Mouse (Mus musculus): ENCODE data around the gene Dcst1. TPM values are rescaled to one million over a fixed set of nuclear protein-coding genes. Genes with fewer than 3 reads are reported as not detected.
A peak's percentile ranks its signal among the peaks of the same experiment; 100 is the strongest.

Dcst1 gene
- total RNA-seq, 1 experiment = 0.09 TPM

DNA sequence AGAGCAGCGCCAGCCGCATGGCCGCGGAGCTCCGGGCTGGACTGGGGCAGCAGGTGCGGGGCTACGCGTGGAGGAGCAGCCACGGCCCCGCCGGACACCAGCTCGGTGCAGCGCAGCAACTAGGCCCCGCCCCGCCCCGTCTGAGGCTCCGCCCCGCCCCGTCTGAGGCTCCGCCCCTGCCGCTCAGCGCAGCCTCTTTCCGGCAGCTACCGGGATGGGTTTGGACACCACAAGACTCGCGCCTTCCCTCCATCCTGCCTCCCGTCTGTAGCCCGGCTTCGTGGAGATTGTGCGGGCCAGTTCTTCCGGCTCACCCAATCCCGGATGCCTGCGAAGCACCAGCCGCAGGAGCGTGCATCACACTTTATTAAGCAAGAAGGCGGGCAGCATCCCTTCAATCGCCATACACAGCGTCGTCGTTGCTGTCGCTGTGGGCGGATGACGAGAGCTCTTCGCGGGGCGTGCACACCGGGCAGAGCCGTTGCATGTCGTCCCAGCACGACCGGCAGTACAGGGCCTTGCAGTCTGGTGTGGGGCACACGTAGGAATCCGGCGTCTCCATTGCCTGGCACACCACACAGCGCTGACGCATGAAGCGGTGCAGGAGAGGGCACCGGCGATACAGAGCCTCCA lies 15.1 kb downstream of the Dcst1 start, which contains the start of gene Adam15:
Gene Adam15 (minus strand): TSS at position 128 of the 633 bp plus-strand sequence.
- TF ChIP-seq ZC3H11A (IDR thresholded peaks at IDR 0.05; ENCODE audit: borderline replicate concordance, low read depth, low read length) (no peak), MAFK (IDR thresholded peaks at IDR 0.05; ENCODE audit: insufficient read depth, low read depth, low read length) (no peak), HCFC1 (IDR thresholded peaks at IDR 0.05; ENCODE audit: borderline replicate concordance, insufficient read depth, low read length) (no peak), CHD2 (IDR thresholded peaks at IDR 0.05; ENCODE audit: low read depth, low read length) (no peak), ZNF384 (IDR thresholded peaks at IDR 0.05; ENCODE audit: low read depth, low read length) (no peak)
- H3K4me1 ChIP-seq (ENCODE audit: control insufficient read depth in 2 of 2, insufficient read depth in 2 of 2, low read length in 2 of 2, poor library complexity in 1 of 2) = peaks cover 4 to 6% of the 10 kb centered on the region in 2 experiments; a peak in 1 of 4 replicates
- H3K9ac ChIP-seq (ENCODE audit: insufficient read depth, low read depth, low read length, poor library complexity, severe bottlenecking) = peak within 1 kb of the TSS; percentile 80
- H3K4me3 ChIP-seq (ENCODE audit: insufficient read depth in 1 of 2, low read depth in 1 of 2, low read length in 2 of 2, poor library complexity in 1 of 2, severe bottlenecking in 1 of 2) = peak within 1 kb of the TSS; percentile 91 to 98
- in situ Hi-C loops (cut with MboI; ENCODE audit: low sequenced_read_pairs in 2 of 2, unreplicated experiment in 2 of 2) = no loop called here
- no peak within 1 kb of the TSS for H3K27ac ChIP-seq (ENCODE audit: insufficient read depth, low read depth, low read length, poor library complexity, severe bottlenecking)
- no peak for DNase-seq (ENCODE audit: low read depth, low spot score)
- H3K36me3 ChIP-seq (ENCODE audit: control insufficient read depth, insufficient read depth, low read length, poor library complexity, severe bottlenecking) = peaks cover 3% of the 10 kb centered on the region; the same call in 1 of the 2 replicates
- H3K9me3 ChIP-seq (ENCODE audit: control insufficient read depth, insufficient read depth, low read depth, low read length) = no peaks in the 10 kb centered on the region

DNA sequence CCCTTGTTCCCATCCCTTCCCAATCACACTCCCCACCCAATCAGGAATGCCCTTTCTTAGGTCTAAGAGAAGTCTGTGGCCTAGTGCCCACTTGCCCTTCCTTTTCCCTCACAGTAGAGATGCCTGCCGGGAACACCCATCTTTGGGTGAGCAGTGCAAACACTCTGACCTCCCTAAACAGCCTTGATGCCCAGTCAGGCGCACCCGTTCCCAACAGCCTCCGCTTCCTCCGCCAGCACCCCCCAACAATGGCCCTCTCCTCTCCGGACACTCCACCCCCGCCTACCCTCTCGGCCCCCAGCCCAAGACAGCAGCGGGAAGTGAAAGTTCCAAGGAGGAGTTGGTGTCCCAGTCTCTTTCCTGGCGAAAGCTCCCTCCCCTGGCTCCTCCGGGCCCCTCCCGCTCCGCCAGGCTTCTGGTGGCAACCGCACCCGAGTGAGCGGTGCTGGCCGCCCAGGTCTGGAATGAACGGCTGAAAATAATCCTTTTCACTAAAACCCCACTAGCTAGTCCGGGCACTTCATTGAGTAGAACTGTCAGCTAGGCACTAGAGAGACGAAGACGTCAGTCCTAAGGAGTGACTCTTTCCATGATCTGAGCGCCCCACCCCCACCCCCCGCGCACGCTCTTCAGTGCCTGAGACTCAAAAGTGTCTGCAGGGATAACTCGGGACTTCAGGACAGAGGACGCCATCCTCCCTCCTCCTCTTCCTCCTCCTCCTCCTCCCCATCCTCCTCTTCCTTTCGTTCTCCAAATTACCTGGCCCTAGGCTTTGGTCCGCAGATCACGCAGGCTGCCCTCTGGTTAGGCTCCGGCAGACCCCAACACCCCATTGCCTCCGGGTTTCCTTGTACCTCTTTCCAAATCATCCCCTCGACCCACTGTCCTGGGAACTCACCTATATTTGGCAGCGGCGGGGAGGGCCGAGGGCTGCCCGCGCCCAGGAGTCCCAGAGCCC lies 15.9 kb downstream of the Dcst1 start:
- peaks cover 4% of the 10 kb centered on the region in 2 experiments; a peak in 1 of 4 replicates for H3K4me1 ChIP-seq (ENCODE audit: control insufficient read depth in 2 of 2, insufficient read depth in 2 of 2, low read length in 2 of 2, poor library complexity in 1 of 2)
- in situ Hi-C loops (cut with MboI; ENCODE audit: low sequenced_read_pairs in 2 of 2, unreplicated experiment in 2 of 2) = no loop called here
- no peak overlapping the region for H3K27ac ChIP-seq (ENCODE audit: insufficient read depth, low read depth, low read length, poor library complexity, severe bottlenecking)
- peak overlapping the region; percentile 80 for H3K9ac ChIP-seq (ENCODE audit: insufficient read depth, low read depth, low read length, poor library complexity, severe bottlenecking)
- no peaks in the 10 kb centered on the region for H3K9me3 ChIP-seq (ENCODE audit: control insufficient read depth, insufficient read depth, low read depth, low read length)
- peak overlapping the region; percentile 91 to 98 for H3K4me3 ChIP-seq (ENCODE audit: insufficient read depth in 1 of 2, low read depth in 1 of 2, low read length in 2 of 2, poor library complexity in 1 of 2, severe bottlenecking in 1 of 2)
- peaks cover 8% of the 10 kb centered on the region; the same call in 1 of the 2 replicates for H3K36me3 ChIP-seq (ENCODE audit: control insufficient read depth, insufficient read depth, low read length, poor library complexity, severe bottlenecking)
- TF ChIP-seq CHD2 (IDR thresholded peaks at IDR 0.05; ENCODE audit: low read depth, low read length) (no peak), ZNF384 (IDR thresholded peaks at IDR 0.05; ENCODE audit: low read depth, low read length) (no peak), ZC3H11A (IDR thresholded peaks at IDR 0.05; ENCODE audit: borderline replicate concordance, low read depth, low read length) (no peak), MAFK (IDR thresholded peaks at IDR 0.05; ENCODE audit: insufficient read depth, low read depth, low read length) (no peak), HCFC1 (IDR thresholded peaks at IDR 0.05; ENCODE audit: borderline replicate concordance, insufficient read depth, low read length) (no peak)
- DNase-seq (ENCODE audit: low read depth, low spot score) = no peak

- no peak for TF ChIP-seq HCFC1 (IDR thresholded peaks at IDR 0.05; ENCODE audit: borderline replicate concordance, insufficient read depth, low read length)
- Histone ChIP-seq H3K4me3 (ENCODE audit: insufficient read depth in 1 of 2, low read depth in 1 of 2, low read length in 2 of 2, poor library complexity in 1 of 2, severe bottlenecking in 1 of 2) (no peak overlapping the region), H3K9me3 (ENCODE audit: control insufficient read depth, insufficient read depth, low read depth, low read length) (no peaks in the 10 kb centered on the region), H3K4me1 (ENCODE audit: control insufficient read depth in 2 of 2, insufficient read depth in 2 of 2, low read length in 2 of 2, poor library complexity in 1 of 2) (peaks cover 4% of the 10 kb centered on the region in 2 experiments; a peak in 1 of 4 replicates), H3K36me3 (ENCODE audit: control insufficient read depth, insufficient read depth, low read length, poor library complexity, severe bottlenecking) (peaks cover 18% of the 10 kb centered on the region), H3K27ac (ENCODE audit: insufficient read depth, low read depth, low read length, poor library complexity, severe bottlenecking) (no peak overlapping the region), H3K9ac (ENCODE audit: insufficient read depth, low read depth, low read length, poor library complexity, severe bottlenecking) (no peak overlapping the region)
- DNase-seq (ENCODE audit: low read depth, low spot score) = no peak
- in situ Hi-C loops (cut with MboI; ENCODE audit: low sequenced_read_pairs in 2 of 2, unreplicated experiment in 2 of 2) = no loop called here
These were observed 17.1 kb downstream of the Dcst1 start for GRCm38 (mm10) chr3:89347916-89348315.

GRCm38 (mm10) chr3:89346815-89347540 lies 18.1 kb downstream of the Dcst1 start:
- no peak overlapping the region for H3K4me3 ChIP-seq (ENCODE audit: insufficient read depth in 1 of 2, low read depth in 1 of 2, low read length in 2 of 2, poor library complexity in 1 of 2, severe bottlenecking in 1 of 2)
- H3K36me3 ChIP-seq (ENCODE audit: control insufficient read depth, insufficient read depth, low read length, poor library complexity, severe bottlenecking) = peaks cover 19% of the 10 kb centered on the region
- H3K4me1 ChIP-seq (ENCODE audit: control insufficient read depth in 2 of 2, insufficient read depth in 2 of 2, low read length in 2 of 2, poor library complexity in 1 of 2) = peaks cover 4% of the 10 kb centered on the region in 2 experiments; a peak in 1 of 4 replicates
- TF ChIP-seq CHD2 (IDR thresholded peaks at IDR 0.05; ENCODE audit: low read depth, low read length) (no peak), HCFC1 (IDR thresholded peaks at IDR 0.05; ENCODE audit: borderline replicate concordance, insufficient read depth, low read length) (no peak), ZC3H11A (IDR thresholded peaks at IDR 0.05; ENCODE audit: borderline replicate concordance, low read depth, low read length) (no peak), ZNF384 (IDR thresholded peaks at IDR 0.05; ENCODE audit: low read depth, low read length) (no peak), MAFK (IDR thresholded peaks at IDR 0.05; ENCODE audit: insufficient read depth, low read depth, low read length) (no peak)
- no peak overlapping the region for H3K9ac ChIP-seq (ENCODE audit: insufficient read depth, low read depth, low read length, poor library complexity, severe bottlenecking)
- no peaks in the 10 kb centered on the region for H3K9me3 ChIP-seq (ENCODE audit: control insufficient read depth, insufficient read depth, low read depth, low read length)
- in situ Hi-C loops (cut with MboI; ENCODE audit: low sequenced_read_pairs in 2 of 2, unreplicated experiment in 2 of 2) = no loop called here
- no peak overlapping the region for H3K27ac ChIP-seq (ENCODE audit: insufficient read depth, low read depth, low read length, poor library complexity, severe bottlenecking)
- DNase-seq (ENCODE audit: low read depth, low spot score) = no peak
